Mouse (Mus musculus): ENCODE data around the gene Gsdma2.

DNA sequence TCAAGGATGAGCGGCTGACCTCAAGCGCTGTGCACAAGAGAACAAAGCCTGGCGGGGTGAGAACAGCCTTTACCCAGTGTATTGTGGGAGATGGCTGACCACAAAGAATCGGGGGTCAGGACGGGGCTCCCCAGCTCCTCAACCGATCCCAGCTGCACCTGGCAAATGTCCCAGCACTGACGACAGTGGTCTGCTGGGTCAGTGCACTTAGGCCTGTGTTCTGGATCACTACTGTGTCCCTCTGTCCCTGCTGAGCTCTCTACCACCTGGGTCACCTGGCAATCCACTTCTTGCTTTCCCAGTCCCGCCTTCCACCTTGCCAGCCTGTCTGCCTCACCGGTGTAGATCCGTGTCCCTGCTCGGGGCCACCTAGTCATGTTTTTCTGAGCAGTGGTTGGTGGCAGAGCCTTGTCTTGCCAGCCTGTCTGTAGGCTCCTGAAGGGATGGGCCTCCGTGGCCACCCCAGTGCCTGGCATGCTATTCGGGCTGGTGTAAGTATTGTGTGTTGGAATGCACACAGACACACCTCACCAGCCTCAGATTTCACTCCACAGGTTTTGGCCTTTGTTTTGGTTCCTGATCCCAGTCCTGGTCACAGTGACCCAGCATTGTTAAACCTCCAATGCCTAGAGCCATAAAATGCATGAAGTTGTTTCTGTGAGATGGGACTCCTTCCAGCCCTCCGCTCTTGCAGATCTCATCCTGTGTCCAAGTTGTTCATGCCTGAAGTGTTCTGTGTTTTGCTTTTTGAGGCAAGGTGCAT is 50.1 kb downstream of the Gsdma2 start:
- TF ChIP-seq CTCF (IDR thresholded peaks at IDR 0.05; ENCODE audit: borderline replicate concordance, extremely low read depth, insufficient read depth, insufficient read length) (no peak), POLR2A (IDR thresholded peaks at IDR 0.05; ENCODE audit: borderline replicate concordance, extremely low read depth, insufficient read depth, insufficient read length, poor library complexity, severe bottlenecking) (no peak)
